Mouse (Mus musculus) heart, postnatal 0 days (tissue): Measurements from ENCODE around the gene Fnbp4.

Experiments used
- CTCF ChIP-seq: IDR thresholded peaks from 2 replicates; pipeline ENCODE4 v1.5.1; 2016; ENCODE audit warnings: antibody characterized with exemption, control low read depth, low read depth
- EP300 ChIP-seq: IDR thresholded peaks from 2 replicates; pipeline ENCODE4 v1.6.1; 2016; ENCODE audit warnings: antibody characterized with exemption, low read depth

GRCm38 (mm10) chr2:90746538-90746865, 1.3 kb downstream of the Fnbp4 start:
- no peak for TF ChIP-seq CTCF
- no peak for TF ChIP-seq EP300
